Mouse (Mus musculus): ENCODE results near the gene Msi1.

DNA sequence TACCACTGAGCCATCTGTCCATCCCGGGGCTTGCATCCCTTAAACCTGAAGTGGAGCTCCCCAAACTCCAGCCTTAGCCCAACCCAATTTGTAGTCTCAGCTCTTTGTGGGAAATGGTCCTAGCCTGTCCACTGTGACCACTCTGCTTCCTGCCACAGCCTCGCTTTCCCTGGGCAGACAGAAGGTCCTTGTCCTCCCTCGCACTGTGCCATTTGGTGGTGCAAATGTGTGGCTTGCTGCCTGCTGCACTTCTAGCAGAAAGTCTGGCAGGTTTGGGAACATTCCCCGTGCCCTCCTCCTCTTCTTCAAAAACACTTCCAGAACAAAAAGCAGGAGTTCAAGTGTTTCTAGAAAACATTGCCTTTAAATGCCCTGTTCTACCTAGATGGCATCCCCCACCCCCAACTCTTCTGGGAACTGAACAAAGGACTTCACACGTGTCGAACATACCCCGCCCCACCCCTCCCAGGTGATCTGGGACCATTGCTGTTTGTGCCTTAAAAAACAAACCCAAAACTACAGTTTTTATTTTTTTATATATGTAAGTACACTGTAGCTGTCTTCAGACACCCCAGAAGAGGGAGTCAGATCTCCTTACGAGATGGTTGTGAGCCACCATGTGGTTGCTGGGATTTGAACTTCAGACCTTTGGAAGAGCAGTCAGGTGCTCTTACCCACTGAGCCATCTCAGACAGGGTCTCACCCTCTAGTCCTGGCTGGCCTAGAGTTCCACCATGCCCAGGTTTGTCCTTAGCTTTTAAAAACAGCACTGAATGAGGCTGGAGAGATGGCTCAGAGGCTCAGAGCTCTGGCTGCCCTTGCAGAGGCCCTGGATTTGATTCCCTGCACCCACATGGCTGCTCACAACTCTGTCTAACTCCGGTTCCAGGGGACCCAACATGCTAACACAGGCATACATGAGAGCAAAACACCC is 69.2 kb downstream of the Msi1 start:
- TF ChIP-seq CTCF (IDR thresholded peaks at IDR 0.05; ENCODE audit: insufficient read depth, low read depth, low read length) (no peak), POLR2A (IDR thresholded peaks at IDR 0.05; ENCODE audit: insufficient read depth, low read depth, low read length) (no peak)

Measured in olfactory bulb, adult 2 months (tissue).